Mouse (Mus musculus) midbrain, embryonic 14.5 days (tissue): ENCODE data around the gene Ciao1. TPM values are rescaled to one million over a fixed set of nuclear protein-coding genes. Genes with fewer than 3 reads are reported as not detected.

Experiments used
- polyA plus RNA-seq: library from polyadenylated mRNA; unstranded; fragments of >200 nt; fragmentation: Nextera tagmentation; extraction: Ambion mirVana; gene quantifications from 2 replicates; pipeline ENCODE4 v1.2.1, GENCODE M21; 2014

Ciao1 gene
- polyA plus RNA-seq, 1 experiment from 2014 or later, result 56.4 TPM

Other genes with a start within 250 kb of the Ciao1 start
- gene Ap4e1, start 239.1 kb downstream of the Ciao1 start, polyA plus RNA-seq, result 7.7 and 12.3 TPM in 2 replicates
- gene Blvra, start 177.2 kb downstream of the Ciao1 start, polyA plus RNA-seq, result 23.9 and 27.3 TPM in 2 replicates
- gene Ncaph, start 113.9 kb downstream of the Ciao1 start, polyA plus RNA-seq, result 10.7 and 19.6 TPM in 2 replicates
- gene Itpripl1, start 104.4 kb downstream of the Ciao1 start, polyA plus RNA-seq, result 5.6 and 6.4 TPM in 2 replicates
- gene 1810024B03Rik, start 39.5 kb downstream of the Ciao1 start, polyA plus RNA-seq, result 1.2 and 1.3 TPM in 2 replicates
- 59.6 and 75.8 TPM in 2 replicates for gene Snrnp200, start 39.4 kb downstream of the Ciao1 start, polyA plus RNA-seq
- gene Tmem127, start 92 bp upstream of the Ciao1 start, polyA plus RNA-seq, result 35.0 and 35.4 TPM in 2 replicates
- gene Stard7, start 22.4 kb upstream of the Ciao1 start, polyA plus RNA-seq, result 77.1 and 113 TPM in 2 replicates
- 10.1 and 12.7 TPM in 2 replicates for gene Dusp2, start 88.3 kb upstream of the Ciao1 start, polyA plus RNA-seq
- gene Astl, start 90.8 kb upstream of the Ciao1 start, polyA plus RNA-seq, result not detected in 2 replicates
- gene Adra2b, start 115.4 kb upstream of the Ciao1 start, polyA plus RNA-seq, result 0.08 TPM in 1 of 2 replicates, not detected in the other
- 0.08 TPM in 2 replicates for gene Gpat2, start 177.4 kb upstream of the Ciao1 start, polyA plus RNA-seq
- 37.0 and 42.8 TPM in 2 replicates for gene Fahd2a, start 196.7 kb upstream of the Ciao1 start, polyA plus RNA-seq